Mouse (Mus musculus) erythroblast, embryonic 14.5 days (primary cell): ENCODE data around the gene Sema3e.

Experiments
- GATA1 ChIP-seq: IDR thresholded peaks from 2 replicates; pipeline ENCODE4 v1.6.1; 2012; ENCODE audit warnings: low read length, inconsistent platforms, mixed read lengths
- TAL1 ChIP-seq: IDR thresholded peaks from 3 replicates; pipeline ENCODE4 v1.6.1; 2012; ENCODE audit warnings: low read length, inconsistent platforms, mixed read lengths

- no peak for TF ChIP-seq GATA1
- no peak for TF ChIP-seq TAL1
These were observed 7.0 kb downstream of the Sema3e start for GRCm38 (mm10) chr5:14032056-14032455.
